24 mouse cellular contexts compared by ENCODE assay signal in the genomic region with DNA sequence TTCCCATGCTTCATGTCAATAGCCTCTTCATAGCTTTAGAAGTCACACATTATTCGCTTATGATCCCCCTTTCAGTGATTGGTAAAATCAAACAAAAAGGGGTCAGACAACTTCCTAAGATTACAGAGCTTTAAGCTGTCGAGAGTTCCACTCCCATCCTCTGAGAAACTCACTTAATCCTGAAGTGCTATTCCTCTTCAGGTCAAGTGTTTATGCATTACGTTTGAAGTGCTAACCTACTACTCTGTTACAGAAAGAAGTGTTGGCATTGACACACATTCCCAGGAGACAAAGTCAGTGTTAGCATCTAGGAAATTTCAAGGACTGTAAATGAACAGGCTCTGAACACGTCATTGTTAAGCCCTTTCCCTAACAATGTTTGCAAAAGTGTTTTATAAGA.
"Had no signal": no experiment of that assay in that cellular context is flagged by ENCODE, and none has a peak within 500 bp of the region (broad histone marks: within the 10 kb centered on the region; RNA-seq: fewer than 3 reads in every experiment).

No protein-coding gene starts in this region.

- H3K36me3 ChIP-seq: heart, embryonic 10.5 days; heart, embryonic 12.5 days; hindbrain, embryonic 10.5 days; hindbrain, embryonic 12.5 days; intestine, embryonic 15.5 days; limb, embryonic 13.5 days had no signal

- H3K4me3 ChIP-seq: gastrocnemius, adult 2 months; heart, embryonic 10.5 days; heart, embryonic 12.5 days; hindbrain, embryonic 10.5 days; hindbrain, embryonic 12.5 days; intestine, embryonic 15.5 days; limb, embryonic 13.5 days had no signal

- H3K4me1 ChIP-seq: heart, embryonic 10.5 days; heart, embryonic 12.5 days; hindbrain, embryonic 10.5 days; hindbrain, embryonic 12.5 days; intestine, embryonic 15.5 days; limb, embryonic 13.5 days had no signal

- H3K27ac ChIP-seq: gastrocnemius, adult 2 months; heart, embryonic 10.5 days; hindbrain, embryonic 10.5 days; hindbrain, embryonic 12.5 days; hindbrain, embryonic 14.5 days; intestine, embryonic 15.5 days; limb, embryonic 13.5 days had no signal

- H3K4me2 ChIP-seq: heart, embryonic 12.5 days; hindbrain, embryonic 12.5 days; hindbrain, embryonic 14.5 days; intestine, embryonic 15.5 days; limb, embryonic 13.5 days had no signal

- H3K27me3 ChIP-seq: heart, embryonic 12.5 days; hindbrain, embryonic 12.5 days; intestine, embryonic 15.5 days; limb, embryonic 13.5 days had no signal

- ATAC-seq: forebrain, embryonic 16.5 days; hindbrain, embryonic 16.5 days; inflammation-experienced regulatory T-cells, adult 6 months; intestine, embryonic 15.5 days; intestine, postnatal 0 days had no signal

- H3K9me3 ChIP-seq: heart, embryonic 10.5 days; heart, embryonic 12.5 days; hindbrain, embryonic 10.5 days; hindbrain, embryonic 12.5 days; intestine, embryonic 15.5 days; limb, embryonic 13.5 days had no signal

- H3K9ac ChIP-seq: heart, embryonic 12.5 days; hindbrain, embryonic 12.5 days; hindbrain, embryonic 14.5 days; intestine, embryonic 15.5 days; limb, embryonic 13.5 days had no signal

- DNase-seq: gastrocnemius, adult 2 months; gastrocnemius, postnatal 10 days; gastrocnemius, postnatal 25 days; heart, adult 18-20 months; heart, postnatal 10 days; heart, postnatal 4 days; kidney, adult 18-20 months; kidney, adult 8-10 months; kidney, postnatal 10 days; kidney, postnatal 36 days; layer of hippocampus, adult 9-11 months; layer of hippocampus, postnatal 36 days; left cerebral cortex, postnatal 4 days had no signal
